Mouse (Mus musculus) megakaryocyte-erythroid progenitor cell, adult 5-6 weeks (primary cell): ENCODE results near the gene Fli1. TPM values are rescaled to one million over a fixed set of nuclear protein-coding genes. Genes with fewer than 3 reads are reported as not detected.

ENCODE experiments used
- ATAC-seq: replicated peaks from 2 replicates; pipeline ENCODE4 v1.8.0; 2016; ENCODE audit warnings: mild to moderate bottlenecking, inconsistent platforms; ENCODE audit not compliant: severe bottlenecking, poor library complexity, low FRiP score, low TSS enrichment
- total RNA-seq, 2 experiments: library from RNA; stranded (forward) in 1 of 2; stranded (reverse) in 1 of 2; fragments of 200-1000, 215-1000 nt in 1 of 2; fragments of >200 nt in 1 of 2; fragmentation: Nextera tagmentation in 1 of 2; gene quantifications; 2 replicates each; pipeline ENCODE4 v1.2.3; 2014 to 2017

Fli1 gene
- total RNA-seq, 2 experiments from 2014 or later = 8.9 to 17.7 TPM

DNA sequence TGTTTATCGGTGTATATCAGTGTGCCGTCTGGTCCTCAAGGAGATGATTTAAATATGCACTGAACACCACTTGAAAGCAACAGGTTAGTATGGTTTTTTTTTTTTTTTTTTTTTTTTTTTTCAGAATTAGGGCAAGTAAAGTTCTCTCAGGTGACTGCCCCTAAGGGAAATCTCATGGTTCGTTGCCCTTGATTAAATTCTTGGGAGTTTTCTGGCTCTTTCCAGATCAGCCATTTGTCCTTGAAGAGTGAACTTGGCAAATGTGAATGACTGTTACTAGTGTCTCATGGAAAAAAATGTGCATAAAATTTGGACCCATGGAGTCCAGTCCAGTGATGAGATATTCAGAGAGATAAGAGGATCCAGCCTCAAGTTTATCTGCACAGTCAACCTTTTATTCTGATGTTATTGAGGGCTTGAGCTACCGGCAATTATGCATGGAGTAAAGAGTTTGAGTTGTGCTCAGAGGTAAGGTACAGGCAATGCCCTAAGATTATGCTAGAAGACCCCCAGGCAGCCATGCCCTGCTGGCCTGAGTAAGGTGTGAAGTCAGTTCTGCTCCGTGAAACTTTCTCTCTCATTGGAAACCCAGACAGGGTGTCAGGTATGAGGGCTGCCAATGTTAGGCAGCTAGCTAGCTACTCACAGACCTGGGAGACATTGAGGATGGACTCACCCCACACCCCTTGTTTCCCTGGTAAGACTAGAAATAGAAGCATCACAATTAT is 165.6 kb downstream of the Fli1 start:
- no peak for ATAC-seq

DNA sequence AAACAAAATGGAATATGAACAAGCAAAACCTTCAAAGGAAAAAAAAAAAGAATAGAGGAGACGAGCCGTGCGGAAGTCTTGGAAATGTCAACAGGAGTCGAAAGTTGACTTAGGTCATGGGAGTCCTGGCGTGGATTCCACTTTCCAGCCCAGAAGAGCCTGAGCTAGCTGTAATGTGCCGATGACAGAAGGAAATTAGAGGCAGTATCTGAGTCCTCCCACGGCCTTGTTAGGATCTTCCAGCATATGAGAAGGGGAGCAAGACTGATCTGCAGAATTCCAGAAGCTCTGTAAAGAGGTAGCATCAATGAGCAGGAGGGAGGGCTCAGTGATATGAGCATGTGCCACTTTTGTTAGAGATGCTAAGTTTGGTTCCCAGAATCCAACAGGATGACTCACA is 166.6 kb downstream of the Fli1 start:
- ATAC-seq = no peak

DNA sequence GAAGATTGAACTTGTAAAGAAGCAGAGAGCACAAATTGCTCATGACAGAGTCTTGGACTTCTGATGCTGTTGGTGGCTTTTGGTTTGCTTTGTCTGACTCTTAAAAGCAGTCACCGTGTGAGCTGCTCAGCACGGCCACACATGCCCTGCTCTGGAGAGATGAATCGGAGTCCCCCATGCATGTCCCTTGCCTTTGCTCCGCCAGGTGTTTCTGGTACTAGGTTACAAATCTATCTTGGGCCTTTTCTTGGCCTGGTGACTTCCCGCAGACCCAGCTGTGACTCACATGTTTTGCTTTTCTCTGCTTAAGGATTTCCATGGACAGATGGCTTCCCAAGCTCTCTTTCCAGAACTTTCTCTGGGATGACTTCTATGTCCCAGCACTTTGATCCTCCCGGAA is 169.0 kb downstream of the Fli1 start:
- no peak for ATAC-seq

Other genes with a start within 250 kb of the Fli1 start
- gene Kcnj5, start 198.5 kb downstream of the Fli1 start, total RNA-seq (2014; fragmentation: Nextera tagmentation) = 1.3 TPM in 1 of 2 replicates, not detected in the other
- gene Kcnj5, start 198.5 kb downstream of the Fli1 start, total RNA-seq (2017) = 0.80 and 5.4 TPM in 2 replicates
- not detected in 2 replicates for gene Kcnj1, start 170.4 kb downstream of the Fli1 start, total RNA-seq (2014; fragmentation: Nextera tagmentation)
- not detected in 2 replicates for gene Kcnj1, start 170.4 kb downstream of the Fli1 start, total RNA-seq (2017)
- gene Ets1, start 93.4 kb upstream of the Fli1 start, total RNA-seq (2014; fragmentation: Nextera tagmentation) = 9.9 and 13.4 TPM in 2 replicates
- 3.2 and 11.0 TPM in 2 replicates for gene Ets1, start 93.4 kb upstream of the Fli1 start, total RNA-seq (2017)